8 mouse cellular contexts compared by ENCODE assay signal in the genomic region with DNA sequence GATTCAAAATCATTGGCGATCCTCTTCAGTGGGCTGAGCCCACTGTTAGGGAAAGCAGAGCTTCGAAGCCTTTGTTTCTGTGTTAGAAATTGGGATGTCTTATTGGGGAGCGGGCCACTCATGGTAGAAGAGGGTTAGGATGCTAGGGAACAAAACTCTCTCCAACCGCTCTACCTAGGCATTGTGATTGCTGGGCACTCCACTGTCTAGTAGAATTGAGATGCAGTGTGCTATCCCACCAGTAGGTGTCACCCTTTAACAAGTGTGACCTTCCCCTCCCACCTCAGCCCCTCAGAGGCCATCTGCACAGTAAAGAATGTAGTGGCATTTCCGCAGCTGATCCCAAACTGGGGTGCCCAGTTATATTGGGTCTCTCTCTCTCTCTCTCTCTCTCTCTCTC. TPM values are rescaled to one million over a fixed set of nuclear protein-coding genes. Genes with fewer than 3 reads are reported as not detected.
DNase-seq lines count a peak whose midpoint lies in the region; ATAC-seq and TF ChIP-seq lines count a peak whose summit lies in the region.

No protein-coding gene starts in this region.

- 0 out of 4 replicates have a peak, but pooled peaks cover 2% of the 10 kb centered on the region in 2 experiments for H3K4me1 ChIP-seq in ES-E14 (ENCODE audit: control insufficient read depth in 2 of 2, insufficient read depth in 2 of 2, low read length in 2 of 2, poor library complexity in 1 of 2)
- no peaks in the 10 kb centered on the region for H3K4me1 ChIP-seq in forebrain, postnatal 0 days (ENCODE audit: insufficient read depth)
- H3K4me1 ChIP-seq in lung, embryonic 14.5 days (ENCODE audit: insufficient read depth) = no peaks in the 10 kb centered on the region

- H3K9ac ChIP-seq in ES-E14 (ENCODE audit: insufficient read depth, low read depth, low read length, poor library complexity, severe bottlenecking) = no peak overlapping the region
- H3K9ac ChIP-seq in forebrain, postnatal 0 days = no peak overlapping the region
- no peak overlapping the region for H3K9ac ChIP-seq in lung, embryonic 14.5 days

- H3K27me3 ChIP-seq in forebrain, postnatal 0 days (ENCODE audit: insufficient read depth, low read length) = no peaks in the 10 kb centered on the region
- no peaks in the 10 kb centered on the region for H3K27me3 ChIP-seq in lung, embryonic 14.5 days (ENCODE audit: insufficient read depth, low read length)

- 14% methylated on average over 5 of the region's 5 CpGs for WGBS in forebrain, postnatal 0 days
- 13% methylated on average over 5 of the region's 5 CpGs for WGBS in lung, embryonic 14.5 days

- in situ Hi-C loops in ES-E14 (cut with MboI; ENCODE audit: low sequenced_read_pairs in 2 of 2, unreplicated experiment in 2 of 2) = loop anchor here (5.0 to 25.0 kb wide), 2 partner anchors 219 to 364 kb away; no protein-coding TSS in a partner anchor

- peak; percentile 95 for TF ChIP-seq CTCF in forebrain, postnatal 0 days (IDR thresholded peaks at IDR 0.05; ENCODE audit: low read depth)
- peak; percentile 96 for TF ChIP-seq CTCF in lung, embryonic 14.5 days (IDR thresholded peaks at IDR 0.05; ENCODE audit: low read depth)

- H3K27ac ChIP-seq in ES-E14 (ENCODE audit: insufficient read depth, low read depth, low read length, poor library complexity, severe bottlenecking) = no peak overlapping the region
- H3K27ac ChIP-seq in forebrain, postnatal 0 days (ENCODE audit: low read depth, low read length) = no peak overlapping the region
- H3K27ac ChIP-seq in lung, embryonic 14.5 days (ENCODE audit: low read depth) = no peak overlapping the region

- no peak overlapping the region for H3K4me3 ChIP-seq in ES-E14 (ENCODE audit: insufficient read depth in 1 of 2, low read depth in 1 of 2, low read length in 2 of 2, poor library complexity in 1 of 2, severe bottlenecking in 1 of 2)
- no peak overlapping the region for H3K4me3 ChIP-seq in forebrain, postnatal 0 days (ENCODE audit: low read depth, low read length)
- H3K4me3 ChIP-seq in lung, embryonic 14.5 days (ENCODE audit: low read depth, low read length) = no peak overlapping the region

- no peaks in the 10 kb centered on the region for H3K9me3 ChIP-seq in ES-E14 (ENCODE audit: control insufficient read depth, insufficient read depth, low read depth, low read length)
- no peaks in the 10 kb centered on the region for H3K9me3 ChIP-seq in forebrain, postnatal 0 days (ENCODE audit: low read length)
- H3K9me3 ChIP-seq in lung, embryonic 14.5 days (ENCODE audit: low read depth, low read length) = no peaks in the 10 kb centered on the region

- ATAC-seq in forebrain, postnatal 0 days = peak; percentile 91
- ATAC-seq in hematopoietic stem cell, adult 5-6 weeks (replicated peaks in 1 of 2; ENCODE audit: insufficient read depth in 1 of 2, low FRiP score in 2 of 2, low TSS enrichment in 1 of 2, low read depth in 1 of 2, poor library complexity in 2 of 2, severe bottlenecking in 2 of 2) = peak; percentile 83 to 84
- ATAC-seq in lung, embryonic 14.5 days (ENCODE audit: insufficient read depth) = peak; percentile 77

- H3K36me3 ChIP-seq in ES-E14 (ENCODE audit: control insufficient read depth, insufficient read depth, low read length, poor library complexity, severe bottlenecking) = no peaks in the 10 kb centered on the region
- H3K36me3 ChIP-seq in forebrain, postnatal 0 days (ENCODE audit: insufficient read depth) = no peaks in the 10 kb centered on the region
- H3K36me3 ChIP-seq in lung, embryonic 14.5 days (ENCODE audit: insufficient read depth) = no peaks in the 10 kb centered on the region

- DNase-seq in ES-E14 (ENCODE audit: low read depth, low spot score) = peak; percentile 91
- peak; percentile 33 for DNase-seq in cerebellum, adult 11-12 months
- DNase-seq in forebrain, postnatal 0 days = peak; percentile 88
- DNase-seq in layer of hippocampus, adult 8-10 months (ENCODE audit: low spot score in 2 of 2) = peak; percentile 63 to 84
- DNase-seq in lung, embryonic 14.5 days = peak; percentile 97
- peak; percentile 66 for DNase-seq in ovary, postnatal 10 days (ENCODE audit: low spot score)
- DNase-seq in thymus, postnatal 0 days (ENCODE audit: low spot score) = peak; percentile 92

- peak overlapping the region; percentile 31 for H3K4me2 ChIP-seq in forebrain, postnatal 0 days (ENCODE audit: low read depth)
- H3K4me2 ChIP-seq in lung, embryonic 14.5 days = peak overlapping the region; percentile 33; the same call in 1 of the 2 replicates

TF ChIP-seq in ES-E14, 5 proteins besides CTCF, POLR2A, EP300 and RAD21:
- TF ChIP-seq ZNF384 (IDR thresholded peaks at IDR 0.05; ENCODE audit: low read depth, low read length) (no peak), ZC3H11A (IDR thresholded peaks at IDR 0.05; ENCODE audit: borderline replicate concordance, low read depth, low read length) (peak; percentile 100)

RNA-seq across cellular contexts. Expression of a gene that starts 52.2 kb away (rescaled TPM):
- total RNA-seq in ES-E14 (2012; rRNA removed) = 0.16 and 0.80 TPM in 2 replicates
- 19.3 and 28.1 TPM in 2 replicates for total RNA-seq in forebrain, postnatal 0 days (2014; rRNA removed)
- polyA plus RNA-seq in forebrain, postnatal 0 days (2015; fragmentation: Nextera tagmentation; extraction: Ambion mirVana) = 40.0 and 43.1 TPM in 2 replicates
- total RNA-seq in hematopoietic stem cell, adult 5-6 weeks (2017) = 0.25 TPM in 1 of 2 replicates, not detected in the other
- 1 to 10 TPM; 3.6 to 4.9 (median 4.7) TPM for total RNA-seq in layer of hippocampus, adult 8-10 months (2022)
- polyA plus RNA-seq in lung, embryonic 14.5 days (2014; fragmentation: Nextera tagmentation; extraction: Ambion mirVana) = 0.07 TPM in 1 of 2 replicates, not detected in the other
- 0.05 TPM in 1 of 2 replicates, not detected in the other for polyA plus RNA-seq in thymus, postnatal 0 days (2015; fragmentation: Nextera tagmentation; extraction: Ambion mirVana)

Comparison
In these comparisons a context has a peak if more than half of its experiments do, and no peak if none do; other contexts are left out.
1. DNase-seq: peak in every context shown above with its lines; median percentile 97 in lung, embryonic 14.5 days; 92 in thymus, postnatal 0 days; 91 in ES-E14; 88 in forebrain, postnatal 0 days; 74 in layer of hippocampus, adult 8-10 months; 66 in ovary, postnatal 10 days; 33 in cerebellum, adult 11-12 months.